Mouse (Mus musculus) midbrain, embryonic 14.5 days (tissue): ENCODE results near the gene Leo1. TPM values are rescaled to one million over a fixed set of nuclear protein-coding genes. Genes with fewer than 3 reads are reported as not detected.

Experiments
- ATAC-seq: fragments of 200-750 bp; cut with Nextera tagmentation; 2 replicates; pipeline ENCODE4 v1.8.0; 2017; ENCODE audit warnings: moderate number of reproducible peaks, moderate library complexity; ENCODE audit not compliant: low FRiP score, low TSS enrichment
- DNase-seq: peaks from one replicate; pipeline ENCODE4 v3.0.0-alpha.2; 2015
- H3K27ac ChIP-seq: fragments of 300-500 bp; sonication (generic); replicated peaks from 2 replicates; pipeline ENCODE4 v1.5.1; 2014; ENCODE audit warnings: mild to moderate bottlenecking, low read depth, low read length, moderate library complexity
- H3K27me3 ChIP-seq: fragments of 300-500 bp; sonication (generic); 2 replicates; pipeline ENCODE4 v1.6.1; 2014; ENCODE audit warnings: low read length, control low read depth, mixed read lengths; ENCODE audit not compliant: control insufficient read depth, insufficient read depth
- H3K36me3 ChIP-seq: fragments of 300-500 bp; sonication (generic); 2 replicates; pipeline ENCODE4 v1.6.1; 2014; ENCODE audit warnings: low read length, control low read depth; ENCODE audit not compliant: control insufficient read depth, insufficient read depth
- H3K4me1 ChIP-seq: fragments of 300-500 bp; sonication (generic); 2 replicates; pipeline ENCODE4 v1.6.1; 2014; ENCODE audit warnings: mild to moderate bottlenecking, antibody characterized with exemption, low read length, control low read depth; ENCODE audit not compliant: control insufficient read depth, insufficient read depth
- H3K4me2 ChIP-seq: fragments of 300-500 bp; sonication (generic); 2 replicates; pipeline ENCODE4 v1.6.1; 2014; ENCODE audit warnings: mild to moderate bottlenecking, low read length, moderate library complexity
- H3K4me3 ChIP-seq: fragments of 300-500 bp; sonication (generic); replicated peaks from 2 replicates; pipeline ENCODE4 v1.5.1; 2014; ENCODE audit warnings: low read depth, low read length
- H3K9ac ChIP-seq: fragments of 300-500 bp; sonication (generic); replicated peaks from 2 replicates; pipeline ENCODE4 v1.6.1; 2014; ENCODE audit warnings: mild to moderate bottlenecking, low read length, moderate library complexity
- H3K9me3 ChIP-seq: fragments of 300-500 bp; sonication (generic); 2 replicates; pipeline ENCODE4 v1.6.1; 2016; ENCODE audit warnings: low read length, control low read depth, mixed read lengths; ENCODE audit not compliant: control insufficient read depth
- WGBS: fragments of 180-500 bp; shearing (Covaris S2); extraction: QIAGEN DNeasy Blood & Tissue Kit; methylation state at CpG from one replicate; pipeline ENCODE4 v1.1.7; 2014; 5-methylcytosine and 5-hydroxymethylcytosine counted together
- polyA plus RNA-seq: library from polyadenylated mRNA; unstranded; fragments of >200 nt; fragmentation: Nextera tagmentation; extraction: Ambion mirVana; gene quantifications from 2 replicates; pipeline ENCODE4 v1.2.1, GENCODE M21; 2014

The Leo1 gene
- polyA plus RNA-seq, 1 experiment from 2014 or later: 39.8 TPM

DNA sequence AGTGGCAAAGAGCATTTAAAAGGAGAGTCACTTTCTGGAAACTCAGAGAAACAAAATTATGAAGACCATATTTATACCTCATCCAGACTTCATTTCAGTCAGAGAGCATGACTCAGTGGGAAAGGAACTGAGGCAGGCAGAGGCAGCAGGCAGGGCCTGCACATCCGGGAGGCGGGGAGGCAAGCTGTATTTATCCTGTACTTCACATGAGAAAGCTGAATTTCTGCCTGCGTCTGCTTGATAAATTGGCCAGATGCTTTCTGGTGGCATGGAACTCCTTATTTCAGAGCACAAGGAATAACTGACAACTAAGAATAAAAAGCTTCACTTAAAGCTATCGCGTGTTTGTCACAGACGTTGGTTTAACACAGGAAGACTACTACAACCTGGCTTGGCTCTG is 63.0 kb downstream of the Leo1 start:
- no peak overlapping the region for H3K27ac ChIP-seq
- H3K27me3 ChIP-seq: no peaks in the 10 kb centered on the region
- WGBS: 94% methylated on average over 6 of the region's 6 CpGs
- H3K9me3 ChIP-seq: no peaks in the 10 kb centered on the region
- no peak overlapping the region for H3K4me2 ChIP-seq
- H3K4me3 ChIP-seq: no peak overlapping the region
- no peaks in the 10 kb centered on the region for H3K4me1 ChIP-seq
- no peak overlapping the region for H3K9ac ChIP-seq
- ATAC-seq (no peak), DNase-seq (no peak)
- H3K36me3 ChIP-seq: peaks cover 68% of the 10 kb centered on the region

DNA sequence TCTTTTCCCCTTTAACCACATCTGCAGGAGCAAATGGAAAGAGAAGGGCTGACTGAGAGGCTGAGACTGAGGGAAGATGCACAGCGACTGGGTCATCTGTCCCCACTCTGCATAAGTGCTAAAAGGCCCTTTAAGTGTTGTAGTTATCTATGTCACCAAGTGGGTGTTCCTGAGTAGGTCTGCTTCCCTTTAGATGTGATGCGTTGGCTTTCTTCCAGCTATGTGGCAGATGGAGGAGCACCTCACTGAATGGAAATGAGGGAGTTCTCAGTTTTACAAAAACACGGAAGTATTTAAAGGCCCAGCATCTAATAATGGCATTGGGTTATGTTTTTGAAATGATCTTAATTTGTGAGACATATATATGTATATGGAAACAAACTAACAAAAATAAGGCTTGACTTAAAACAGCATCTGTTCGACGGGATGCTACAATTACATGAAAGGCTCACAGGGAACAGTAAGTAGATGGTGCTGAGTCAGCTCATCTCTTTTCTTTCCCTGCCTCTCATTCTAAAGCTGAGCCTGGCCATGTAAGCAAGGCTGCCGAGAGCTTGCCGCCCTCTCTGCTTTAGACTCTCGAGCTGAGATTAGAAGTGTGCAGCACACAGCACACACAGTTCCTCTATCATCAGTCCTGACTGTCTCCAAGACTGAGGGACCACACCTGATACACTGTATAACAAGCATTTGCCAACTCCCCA is 70.1 kb downstream of the Leo1 start:
- H3K4me2 ChIP-seq: no peak overlapping the region
- H3K36me3 ChIP-seq: peaks cover 55% of the 10 kb centered on the region
- 78% methylated on average over 8 of the region's 8 CpGs for WGBS
- no peaks in the 10 kb centered on the region for H3K4me1 ChIP-seq
- DNase-seq (peak; percentile 55), ATAC-seq (no peak)
- no peaks in the 10 kb centered on the region for H3K27me3 ChIP-seq
- no peaks in the 10 kb centered on the region for H3K9me3 ChIP-seq
- no peak overlapping the region for H3K4me3 ChIP-seq
- H3K27ac ChIP-seq: no peak overlapping the region
- H3K9ac ChIP-seq: no peak overlapping the region

- 66% methylated on average over 12 of the region's 12 CpGs for WGBS
- H3K9me3 ChIP-seq: no peaks in the 10 kb centered on the region
- no peak overlapping the region for H3K4me2 ChIP-seq
- H3K9ac ChIP-seq: no peak overlapping the region
- peak; percentile 86 for DNase-seq
- H3K4me3 ChIP-seq: no peak overlapping the region
- no peaks in the 10 kb centered on the region for H3K27me3 ChIP-seq
- peak; percentile 58; the same call in 1 of the 2 replicates for ATAC-seq
- H3K27ac ChIP-seq: no peak overlapping the region
- peaks cover 17% of the 10 kb centered on the region for H3K36me3 ChIP-seq
- no peaks in the 10 kb centered on the region for H3K4me1 ChIP-seq
Observed at GRCm38 (mm10) chr9:75515464-75516113, 74.3 kb downstream of the Leo1 start.

Other genes starting within 250 kb of the Leo1 start
- 0.64 and 0.72 TPM in 2 replicates for gene Myo5c, start 209.5 kb upstream of the Leo1 start, polyA plus RNA-seq
- 69.6 and 70.1 TPM in 2 replicates for gene Gnb5, start 135.2 kb upstream of the Leo1 start, polyA plus RNA-seq
- gene Bcl2l10, start 93.8 kb upstream of the Leo1 start, polyA plus RNA-seq: not detected in 2 replicates
- 155 and 208 TPM in 2 replicates for gene Mapk6, start 31.5 kb upstream of the Leo1 start, polyA plus RNA-seq
- gene Tmod3, start 118.1 kb downstream of the Leo1 start, polyA plus RNA-seq: 61.8 and 73.0 TPM in 2 replicates
- gene Tmod2, start 169.8 kb downstream of the Leo1 start, polyA plus RNA-seq: 244 and 248 TPM in 2 replicates
- gene Lysmd2, start 184.2 kb downstream of the Leo1 start, polyA plus RNA-seq: 29.0 and 34.3 TPM in 2 replicates
- 122 and 125 TPM in 2 replicates for gene Scg3, start 242.5 kb downstream of the Leo1 start, polyA plus RNA-seq